Mouse (Mus musculus) forebrain, embryonic 13.5 days (tissue): ENCODE measurements at regions not wholly inside any gene's neighbourhood (a gene's known extent, or its start where the extent isn't known, plus 50 kb on each side); places are given as distances from the start of the nearest gene placed in this dataset.

Experiments used
- ATAC-seq: fragments of 200-750 bp; cut with Nextera tagmentation; 2 replicates; pipeline ENCODE4 v1.8.0; 2017
- H3K27ac ChIP-seq: fragments of 300-500 bp; sonication (generic); 2 replicates; pipeline ENCODE4 v1.5.1; 2015; ENCODE audit warnings: inconsistent platforms, mild to moderate bottlenecking, moderate library complexity
- H3K27me3 ChIP-seq: fragments of 300-500 bp; sonication (generic); 2 replicates; pipeline ENCODE4 v1.6.1; 2015; ENCODE audit warnings: mild to moderate bottlenecking, inconsistent platforms
- H3K36me3 ChIP-seq: fragments of 300-500 bp; sonication (generic); 2 replicates; pipeline ENCODE4 v1.6.1; 2015; ENCODE audit warnings: mild to moderate bottlenecking, inconsistent platforms; ENCODE audit not compliant: poor library complexity, severe bottlenecking
- H3K4me1 ChIP-seq: fragments of 300-500 bp; sonication (generic); 2 replicates; pipeline ENCODE4 v1.6.1; 2015; ENCODE audit warnings: inconsistent platforms
- H3K4me2 ChIP-seq: fragments of 300-500 bp; sonication (generic); 2 replicates; pipeline ENCODE4 v1.6.1; 2015; ENCODE audit warnings: inconsistent platforms, mild to moderate bottlenecking, moderate library complexity
- H3K4me3 ChIP-seq: fragments of 300-500 bp; sonication (generic); 2 replicates; pipeline ENCODE4 v1.5.1; 2015; ENCODE audit warnings: mild to moderate bottlenecking, inconsistent platforms
- H3K9ac ChIP-seq: fragments of 300-500 bp; sonication (generic); 2 replicates; pipeline ENCODE4 v1.6.1; 2015; ENCODE audit warnings: mild to moderate bottlenecking, inconsistent platforms
- H3K9me3 ChIP-seq: fragments of 300-500 bp; sonication (generic); replicated peaks from 2 replicates; pipeline ENCODE4 v1.6.1; 2016; ENCODE audit warnings: inconsistent platforms
- WGBS: fragments of 180-500 bp; shearing (Covaris S2); methylation state at CpG from one replicate; pipeline ENCODE4 v1.1.7; 2015; 5-methylcytosine and 5-hydroxymethylcytosine counted together

GRCm38 (mm10) chr17:84103344-84103743 is 84.4 kb downstream of the Zfp36l2 start:
- ATAC-seq = no peak
- Histone ChIP-seq H3K4me2 (no peak overlapping the region), H3K9me3 (no peaks in the 10 kb centered on the region), H3K9ac (no peak overlapping the region), H3K36me3 (no peaks in the 10 kb centered on the region), H3K27me3 (no peaks in the 10 kb centered on the region), H3K27ac (no peak overlapping the region), H3K4me3 (no peak overlapping the region), H3K4me1 (peaks cover 13% of the 10 kb centered on the region)
- 78% methylated on average over 7 of the region's 7 CpGs for WGBS

GRCm38 (mm10) chr17:84101652-84102051 is 86.1 kb downstream of the Zfp36l2 start:
- H3K4me1 ChIP-seq = peaks cover 26% of the 10 kb centered on the region
- no peaks in the 10 kb centered on the region for H3K36me3 ChIP-seq
- no peaks in the 10 kb centered on the region for H3K27me3 ChIP-seq
- H3K4me3 ChIP-seq = no peak overlapping the region
- ATAC-seq = no peak
- no peak overlapping the region for H3K9ac ChIP-seq
- WGBS = 100% methylated on average over 1 of the region's 1 CpGs
- no peaks in the 10 kb centered on the region for H3K9me3 ChIP-seq
- H3K4me2 ChIP-seq = no peak overlapping the region
- no peak overlapping the region for H3K27ac ChIP-seq

DNA sequence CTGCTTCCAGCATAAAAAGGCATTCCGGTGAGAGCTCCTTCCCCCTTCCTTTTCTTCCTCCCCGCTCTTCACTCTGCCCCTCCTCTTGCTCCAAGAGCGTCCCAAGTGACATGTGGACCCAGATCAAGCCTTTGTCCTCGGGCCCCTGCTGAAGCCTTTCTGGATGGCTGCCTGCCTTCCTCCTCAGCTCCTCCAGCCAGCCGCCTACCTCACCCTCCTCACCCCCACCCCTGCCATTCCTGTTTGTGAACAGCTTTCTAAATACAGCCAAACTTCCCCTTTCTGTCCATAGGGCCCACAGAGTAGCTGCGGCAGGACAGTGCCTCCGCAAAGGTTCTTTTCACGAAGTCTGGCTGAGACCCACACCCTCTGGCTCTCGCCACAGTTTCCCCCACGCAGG is 87.2 kb downstream of the Zfp36l2 start:
- peak overlapping the region; percentile 3; the same call in 1 of the 2 replicates for H3K9ac ChIP-seq
- H3K27ac ChIP-seq = no peak overlapping the region
- WGBS = 37% methylated on average over 10 of the region's 10 CpGs
- no peaks in the 10 kb centered on the region for H3K36me3 ChIP-seq
- H3K9me3 ChIP-seq = no peaks in the 10 kb centered on the region
- no peak for ATAC-seq
- H3K4me3 ChIP-seq = no peak overlapping the region
- H3K4me1 ChIP-seq = peaks cover 38% of the 10 kb centered on the region
- no peaks in the 10 kb centered on the region for H3K27me3 ChIP-seq
- H3K4me2 ChIP-seq = no peak overlapping the region

GRCm38 (mm10) chr17:84099737-84100136 is 88.0 kb downstream of the Zfp36l2 start:
- Histone ChIP-seq H3K4me1 (peaks cover 46% of the 10 kb centered on the region), H3K9me3 (no peaks in the 10 kb centered on the region), H3K4me2 (no peak overlapping the region), H3K36me3 (no peaks in the 10 kb centered on the region), H3K27me3 (no peaks in the 10 kb centered on the region), H3K4me3 (no peak overlapping the region), H3K27ac (no peak overlapping the region), H3K9ac (no peak overlapping the region)
- WGBS = 84% methylated on average over 9 of the region's 9 CpGs
- no peak for ATAC-seq

GRCm38 (mm10) chr17:84097871-84098430 is 89.8 kb downstream of the Zfp36l2 start:
- Histone ChIP-seq H3K27me3 (no peaks in the 10 kb centered on the region), H3K4me3 (no peak overlapping the region), H3K27ac (peak overlapping the region; percentile 95), H3K36me3 (no peaks in the 10 kb centered on the region), H3K9me3 (no peaks in the 10 kb centered on the region), H3K4me1 (peaks cover 46% of the 10 kb centered on the region), H3K4me2 (no peak overlapping the region), H3K9ac (no peak overlapping the region)
- no peak for ATAC-seq
- WGBS = 97% methylated on average over 6 of the region's 6 CpGs

DNA sequence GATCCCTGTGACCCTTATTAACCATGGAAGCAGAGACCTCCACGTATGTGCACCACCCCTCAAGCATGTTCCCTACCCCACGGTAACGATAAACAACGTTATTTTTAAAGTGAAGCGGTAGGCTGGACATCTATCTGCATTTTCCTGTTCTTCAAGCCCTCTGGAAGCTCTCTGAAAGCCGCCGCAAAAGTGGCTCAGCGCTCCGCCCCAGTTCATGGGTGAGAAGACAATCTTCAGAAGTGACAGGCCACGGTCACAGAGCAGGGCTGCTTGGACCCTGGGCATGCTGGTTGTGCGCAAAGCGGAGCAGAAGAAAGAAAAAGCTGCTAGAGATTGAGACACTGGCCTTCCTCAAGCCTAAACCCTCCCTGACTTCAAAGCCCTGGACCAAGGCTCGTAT is 90.5 kb downstream of the Zfp36l2 start:
- Histone ChIP-seq H3K4me2 (peak overlapping the region; percentile 64), H3K27ac (peak overlapping the region; percentile 95), H3K9me3 (no peaks in the 10 kb centered on the region), H3K4me1 (peaks cover 46% of the 10 kb centered on the region), H3K36me3 (no peaks in the 10 kb centered on the region), H3K27me3 (no peaks in the 10 kb centered on the region), H3K4me3 (no peak overlapping the region), H3K9ac (no peak overlapping the region)
- WGBS = 48% methylated on average over 13 of the region's 13 CpGs
- no peak for ATAC-seq

GRCm38 (mm10) chr17:84096345-84097260 is 91.1 kb downstream of the Zfp36l2 start:
- Histone ChIP-seq H3K4me2 (peak overlapping the region; percentile 64), H3K27ac (peak overlapping the region; percentile 95), H3K4me3 (peak overlapping the region; percentile 38), H3K9me3 (no peaks in the 10 kb centered on the region), H3K4me1 (peaks cover 46% of the 10 kb centered on the region), H3K9ac (peak overlapping the region; percentile 68), H3K36me3 (no peaks in the 10 kb centered on the region), H3K27me3 (no peaks in the 10 kb centered on the region)
- under 1% methylated on average over 59 of the region's 59 CpGs for WGBS
- peak; percentile 94 for ATAC-seq

GRCm38 (mm10) chr17:84095829-84096228 is 91.9 kb downstream of the Zfp36l2 start:
- peak; percentile 3; the same call in 1 of the 2 replicates for ATAC-seq
- Histone ChIP-seq H3K36me3 (no peaks in the 10 kb centered on the region), H3K27me3 (no peaks in the 10 kb centered on the region), H3K9me3 (no peaks in the 10 kb centered on the region), H3K4me2 (peak overlapping the region; percentile 64), H3K4me1 (peaks cover 45% of the 10 kb centered on the region), H3K27ac (peak overlapping the region; percentile 95), H3K9ac (no peak overlapping the region), H3K4me3 (no peak overlapping the region)
- WGBS = 15% methylated on average over 4 of the region's 4 CpGs

DNA sequence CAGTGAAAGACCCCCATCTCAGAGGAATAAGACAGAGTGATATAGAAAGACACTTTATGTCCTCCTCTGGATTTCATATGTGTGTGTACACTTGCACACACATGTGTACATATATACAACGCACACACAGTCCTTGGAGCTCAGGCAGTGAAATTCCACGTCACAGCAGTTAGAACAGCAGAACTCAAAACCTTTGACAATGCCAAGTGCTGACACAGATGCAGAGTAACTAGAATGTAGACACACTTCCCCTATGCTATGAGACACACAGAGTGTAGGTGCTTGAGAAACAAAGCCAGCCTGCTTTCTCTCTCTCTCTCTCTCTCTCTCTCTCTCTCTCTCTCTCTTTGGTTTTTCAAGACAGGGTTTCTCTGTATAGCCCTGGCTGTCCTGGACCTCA is 92.7 kb downstream of the Zfp36l2 start:
- WGBS = 64% methylated on average over 2 of the region's 2 CpGs
- H3K9me3 ChIP-seq = no peaks in the 10 kb centered on the region
- H3K27ac ChIP-seq = peak overlapping the region; percentile 95; the same call in 1 of the 2 replicates
- peaks cover 38% of the 10 kb centered on the region for H3K4me1 ChIP-seq
- ATAC-seq = no peak
- no peaks in the 10 kb centered on the region for H3K27me3 ChIP-seq
- no peak overlapping the region for H3K4me2 ChIP-seq
- no peak overlapping the region for H3K9ac ChIP-seq
- no peak overlapping the region for H3K4me3 ChIP-seq
- H3K36me3 ChIP-seq = no peaks in the 10 kb centered on the region

DNA sequence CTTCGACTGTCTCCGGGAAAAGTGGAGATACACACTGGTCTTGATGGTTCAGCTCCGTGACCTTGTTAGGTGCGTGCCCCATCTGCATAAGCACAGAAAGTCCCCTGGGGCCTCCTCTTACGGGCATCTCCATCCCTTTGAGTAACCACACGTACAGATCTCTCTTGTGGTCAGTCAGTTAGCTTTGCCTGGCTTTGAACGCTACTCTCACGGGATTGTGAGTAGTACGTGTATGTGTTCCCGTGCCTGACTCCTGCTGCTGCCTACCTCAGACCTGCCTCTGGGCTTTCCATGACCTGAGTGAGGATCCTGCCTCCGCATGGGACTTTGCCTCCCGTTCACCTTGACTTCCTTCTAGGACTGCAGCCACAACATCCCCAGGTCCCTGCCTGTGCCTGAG is 101.4 kb downstream of the Zfp36l2 start:
- H3K27me3 ChIP-seq = no peaks in the 10 kb centered on the region
- no peak overlapping the region for H3K9ac ChIP-seq
- ATAC-seq = no peak
- no peaks in the 10 kb centered on the region for H3K9me3 ChIP-seq
- WGBS = 91% methylated on average over 12 of the region's 12 CpGs
- peaks cover 37% of the 10 kb centered on the region for H3K4me1 ChIP-seq
- H3K36me3 ChIP-seq = no peaks in the 10 kb centered on the region
- no peak overlapping the region for H3K4me3 ChIP-seq
- no peak overlapping the region for H3K27ac ChIP-seq
- no peak overlapping the region for H3K4me2 ChIP-seq

GRCm38 (mm10) chr17:84085721-84086120 is 102.0 kb downstream of the Zfp36l2 start:
- Histone ChIP-seq H3K4me2 (no peak overlapping the region), H3K9me3 (no peaks in the 10 kb centered on the region), H3K27me3 (no peaks in the 10 kb centered on the region), H3K9ac (no peak overlapping the region), H3K27ac (no peak overlapping the region), H3K4me3 (no peak overlapping the region), H3K4me1 (peaks cover 37% of the 10 kb centered on the region), H3K36me3 (no peaks in the 10 kb centered on the region)
- no peak for ATAC-seq
- WGBS = 31% methylated on average over 7 of the region's 7 CpGs

- Histone ChIP-seq H3K36me3 (no peaks in the 10 kb centered on the region), H3K9ac (no peak overlapping the region), H3K4me1 (peaks cover 37% of the 10 kb centered on the region), H3K4me2 (no peak overlapping the region), H3K27ac (no peak overlapping the region), H3K4me3 (no peak overlapping the region), H3K9me3 (no peaks in the 10 kb centered on the region), H3K27me3 (no peaks in the 10 kb centered on the region)
- no peak for ATAC-seq
- WGBS = 58% methylated on average over 10 of the region's 10 CpGs
These were observed 102.5 kb downstream of the Zfp36l2 start for GRCm38 (mm10) chr17:84085232-84085631.
